Mouse (Mus musculus) embryonic fibroblast, embryonic 13.5 days (primary cell): ENCODE data around the gene Ubac2.

Experiments
- CTCF ChIP-seq: IDR thresholded peaks from 2 replicates; pipeline ENCODE4 v1.5.1; 2011; ENCODE audit warnings: mild to moderate bottlenecking, control low read depth, low read length, moderate library complexity, borderline replicate concordance; ENCODE audit not compliant: insufficient read depth
- POLR2A ChIP-seq: IDR thresholded peaks from 2 replicates; pipeline ENCODE4 v1.6.1; 2011; ENCODE audit warnings: low read depth, mild to moderate bottlenecking, control low read depth, low read length, moderate library complexity

DNA sequence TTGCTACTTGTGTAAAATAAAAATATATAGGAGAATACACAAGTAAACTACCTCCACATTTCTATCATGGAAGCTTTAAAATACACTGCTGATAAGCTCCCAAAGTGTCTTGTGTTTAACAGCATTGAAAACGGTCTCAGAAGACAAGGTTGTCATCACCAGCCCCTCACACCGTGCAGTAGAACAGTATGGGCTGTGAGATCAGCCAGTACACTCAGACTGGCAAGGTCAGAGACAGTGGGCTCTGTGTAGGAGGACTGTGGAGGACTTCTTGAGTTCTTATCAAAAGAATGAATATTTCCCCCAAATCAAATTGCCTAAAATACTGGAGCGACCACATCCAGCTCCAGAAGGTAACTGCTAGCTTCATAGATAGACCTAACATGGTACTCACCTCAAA lies 61.2 kb downstream of the Ubac2 start:
- TF ChIP-seq POLR2A (no peak), CTCF (no peak)
